In genomic region chr15:103503251-103503600, GRCm38 (mm10) we compare ENCODE assay signal across 10 mouse cellular contexts. TPM values are rescaled to one million over a fixed set of nuclear protein-coding genes. Genes with fewer than 3 reads are reported as not detected.
DNase-seq lines count a peak whose midpoint lies in the region; ATAC-seq and TF ChIP-seq lines count a peak whose summit lies in the region.
"Had no signal": no experiment of that assay in that cellular context is flagged by ENCODE, and none has a peak within 500 bp of the region (broad histone marks: within the 10 kb centered on the region; RNA-seq: fewer than 3 reads in every experiment).

No protein-coding gene starts in this region.

- H3K27me3 ChIP-seq in cerebellum, adult 2 months (ENCODE audit: control insufficient read depth, insufficient read depth, low read length), result no peaks in the 10 kb centered on the region
- peaks cover 23% of the 10 kb centered on the region for H3K27me3 ChIP-seq in lung, postnatal 0 days (replicated peaks; ENCODE audit: insufficient read depth, low read length)
- H3K27me3 ChIP-seq in limb, embryonic 12.5 days, result peaks cover 60% of the 10 kb centered on the region
- H3K27me3 ChIP-seq in stomach, embryonic 14.5 days (ENCODE audit: control insufficient read depth, insufficient read depth, low read length), result peaks cover 5% of the 10 kb centered on the region; the same call in 1 of the 2 replicates

- TF ChIP-seq POLR2A in cerebellum, adult 2 months (IDR thresholded peaks at IDR 0.05; ENCODE audit: borderline replicate concordance, insufficient read depth, low read length), result no peak

- no peaks in the 10 kb centered on the region for H3K36me3 ChIP-seq in lung, postnatal 0 days (ENCODE audit: insufficient read depth, low read length)
- H3K36me3 ChIP-seq in limb, embryonic 12.5 days, result no peaks in the 10 kb centered on the region
- H3K36me3 ChIP-seq in stomach, embryonic 14.5 days (ENCODE audit: control insufficient read depth, insufficient read depth, low read length), result no peaks in the 10 kb centered on the region

- H3K4me3 ChIP-seq in cerebellum, adult 2 months (replicated peaks; ENCODE audit: insufficient read depth, low read depth, low read length), result peak overlapping the region; percentile 89
- peak overlapping the region; percentile 43 for H3K4me3 ChIP-seq in lung, postnatal 0 days (ENCODE audit: low read depth, low read length)
- peak overlapping the region; percentile 62 for H3K4me3 ChIP-seq in limb, embryonic 12.5 days (replicated peaks)
- peak overlapping the region; percentile 57 for H3K4me3 ChIP-seq in stomach, embryonic 14.5 days (ENCODE audit: low read depth, low read length)

- TF ChIP-seq CTCF in cerebellum, adult 2 months (IDR thresholded peaks at IDR 0.05; ENCODE audit: borderline replicate concordance, insufficient read depth, low read depth, low read length), result no peak
- TF ChIP-seq CTCF in lung, postnatal 0 days (IDR thresholded peaks at IDR 0.05), result no peak

- H3K4me2 ChIP-seq in lung, postnatal 0 days (replicated peaks; ENCODE audit: low read depth, low read length), result peak overlapping the region; percentile 92
- peak overlapping the region; percentile 94 for H3K4me2 ChIP-seq in limb, embryonic 12.5 days
- H3K4me2 ChIP-seq in stomach, embryonic 14.5 days (replicated peaks; ENCODE audit: low read depth, low read length), result peak overlapping the region; percentile 86

- H3K4me1 ChIP-seq in cerebellum, adult 2 months (ENCODE audit: control insufficient read depth, insufficient read depth, low read length), result peaks cover 6% of the 10 kb centered on the region; the same call in 1 of the 2 replicates
- H3K4me1 ChIP-seq in lung, postnatal 0 days (ENCODE audit: insufficient read depth, low read depth, low read length), result 0 out of 2 replicates have a peak, but pooled peaks cover 5% of the 10 kb centered on the region
- peaks cover 20% of the 10 kb centered on the region for H3K4me1 ChIP-seq in limb, embryonic 12.5 days (replicated peaks)
- no peaks in the 10 kb centered on the region for H3K4me1 ChIP-seq in stomach, embryonic 14.5 days (ENCODE audit: control insufficient read depth, insufficient read depth, low read length)

- 0 out of 2 replicates have a peak, but pooled peaks have one; percentile 1 for ATAC-seq in lung, postnatal 0 days
- peak; percentile 69 for ATAC-seq in limb, embryonic 12.5 days (ENCODE audit: insufficient number of reproducible peaks, insufficient read depth, low FRiP score, low TSS enrichment, low read depth)
- peak; percentile 54; the same call in 1 of the 2 replicates for ATAC-seq in stomach, embryonic 14.5 days (ENCODE audit: insufficient number of reproducible peaks, insufficient read depth, low FRiP score, low read depth)

- H3K9ac ChIP-seq in lung, postnatal 0 days (replicated peaks; ENCODE audit: low read depth), result no peak overlapping the region
- H3K9ac ChIP-seq in limb, embryonic 12.5 days (replicated peaks), result peak overlapping the region; percentile 68
- peak overlapping the region; percentile 36; the same call in 1 of the 2 replicates for H3K9ac ChIP-seq in stomach, embryonic 14.5 days (replicated peaks; ENCODE audit: low read depth, low read length)

- no peaks in the 10 kb centered on the region for H3K9me3 ChIP-seq in lung, postnatal 0 days (ENCODE audit: low read length)
- H3K9me3 ChIP-seq in limb, embryonic 12.5 days, result no peaks in the 10 kb centered on the region
- no peaks in the 10 kb centered on the region for H3K9me3 ChIP-seq in stomach, embryonic 14.5 days (ENCODE audit: control insufficient read depth, low read depth, low read length)

- 2% methylated on average over 15 of the region's 15 CpGs for WGBS in cerebellum, adult 2 months
- 0% methylated on average over 14 of the region's 15 CpGs for WGBS in lung, postnatal 0 days
- under 1% methylated on average over 15 of the region's 15 CpGs for WGBS in limb, embryonic 12.5 days
- 0% methylated on average over 15 of the region's 15 CpGs for WGBS in stomach, embryonic 14.5 days

- no peak for TF ChIP-seq EP300 in lung, postnatal 0 days (IDR thresholded peaks at IDR 0.05)

- H3K27ac ChIP-seq in cerebellum, adult 2 months (ENCODE audit: insufficient read depth, low read length), result no peak overlapping the region
- no peak overlapping the region for H3K27ac ChIP-seq in lung, postnatal 0 days (ENCODE audit: low read length)
- peak overlapping the region; percentile 69; the same call in 1 of the 2 replicates for H3K27ac ChIP-seq in limb, embryonic 12.5 days
- no peak overlapping the region for H3K27ac ChIP-seq in stomach, embryonic 14.5 days (ENCODE audit: low read length)

- DNase-seq in cerebellum, adult 2 months, result no peak
- DNase-seq in cerebellum, adult 18-20 months, result no peak
- DNase-seq in lung, postnatal 0 days (ENCODE audit: low spot score), result no peak
- DNase-seq in lung, postnatal 25 days (ENCODE audit: low spot score), result no peak
- DNase-seq in left cerebral cortex, adult 11 months (ENCODE audit: low spot score), result no peak
- no peak for DNase-seq in layer of hippocampus, adult 8-10 months (ENCODE audit: low spot score in 2 of 2)

RNA-seq across cellular contexts. Expression of gene Pde1b, which starts 0.4 kb away (rescaled TPM):
- polyA plus RNA-seq in cerebellum, adult 2 months (2012; rRNA removed), result 57.5 and 62.5 TPM in 2 replicates
- 2.1 and 2.2 TPM in 2 replicates for polyA plus RNA-seq in lung, postnatal 0 days (2015; fragmentation: Nextera tagmentation; extraction: Ambion mirVana)
- 4.2 and 4.5 TPM in 2 replicates for polyA plus RNA-seq in limb, embryonic 12.5 days (2016; fragmentation: Nextera tagmentation; extraction: Ambion mirVana)
- 15.4 and 15.8 TPM in 2 replicates for polyA plus RNA-seq in stomach, embryonic 14.5 days (2014; fragmentation: Nextera tagmentation; extraction: Ambion mirVana)
- total RNA-seq in layer of hippocampus, adult 8-10 months (2022), result 100 to 1,000 TPM in 3 of 4 experiments, 10 to 100 TPM in 1; 99.3 to 111 (median 103) TPM

RNA-seq across cellular contexts. Expression of gene Ppp1r1a, which starts 34.6 kb away (rescaled TPM):
- polyA plus RNA-seq in cerebellum, adult 2 months (2012; rRNA removed), result 28.3 and 30.0 TPM in 2 replicates
- polyA plus RNA-seq in lung, postnatal 0 days (2015; fragmentation: Nextera tagmentation; extraction: Ambion mirVana), result 5.7 and 7.0 TPM in 2 replicates
- polyA plus RNA-seq in limb, embryonic 12.5 days (2016; fragmentation: Nextera tagmentation; extraction: Ambion mirVana), result 7.9 and 10.1 TPM in 2 replicates
- polyA plus RNA-seq in stomach, embryonic 14.5 days (2014; fragmentation: Nextera tagmentation; extraction: Ambion mirVana), result 12.9 and 17.4 TPM in 2 replicates
- total RNA-seq in layer of hippocampus, adult 8-10 months (2022), result 100 to 1,000 TPM; 103 to 150 (median 121) TPM
- total RNA-seq: hematopoietic stem cell, adult 5-6 weeks had no signal

RNA-seq across cellular contexts. Expression of gene Nckap1l, which starts 49.6 kb away (rescaled TPM):
- 2.0 and 2.2 TPM in 2 replicates for polyA plus RNA-seq in cerebellum, adult 2 months (2012; rRNA removed)
- polyA plus RNA-seq in lung, postnatal 0 days (2015; fragmentation: Nextera tagmentation; extraction: Ambion mirVana), result 3.5 and 3.7 TPM in 2 replicates
- 1.4 and 1.7 TPM in 2 replicates for polyA plus RNA-seq in limb, embryonic 12.5 days (2016; fragmentation: Nextera tagmentation; extraction: Ambion mirVana)
- polyA plus RNA-seq in stomach, embryonic 14.5 days (2014; fragmentation: Nextera tagmentation; extraction: Ambion mirVana), result 3.1 and 3.2 TPM in 2 replicates
- total RNA-seq in layer of hippocampus, adult 8-10 months (2022), result 10 to 100 TPM in 2 of 4 experiments, 1 to 10 TPM in 2; 7.4 to 29.6 (median 17.0) TPM

RNA-seq across cellular contexts. Expression of gene Gtsf2, which starts 55.0 kb away (rescaled TPM):
- polyA plus RNA-seq in cerebellum, adult 2 months (2012; rRNA removed), result 0.38 and 1.4 TPM in 2 replicates
- not detected in 2 replicates for polyA plus RNA-seq in lung, postnatal 0 days (2015; fragmentation: Nextera tagmentation; extraction: Ambion mirVana)
- not detected in 2 replicates for polyA plus RNA-seq in limb, embryonic 12.5 days (2016; fragmentation: Nextera tagmentation; extraction: Ambion mirVana)
- polyA plus RNA-seq in stomach, embryonic 14.5 days (2014; fragmentation: Nextera tagmentation; extraction: Ambion mirVana), result not detected in 2 replicates
- total RNA-seq in layer of hippocampus, adult 8-10 months (2022), result not detected
- total RNA-seq: adrenal gland, postnatal 4 days; hematopoietic stem cell, adult 5-6 weeks had no signal

Comparison
In these comparisons a context has a peak if more than half of its experiments do, and no peak if none do; other contexts are left out.
1. ATAC-seq: peak in every context shown above with its lines; median percentile 69 in limb, embryonic 12.5 days; 54 in stomach, embryonic 14.5 days; 1 in lung, postnatal 0 days.